Mouse (Mus musculus) brain, embryonic 18.5 days (tissue): ENCODE data around the gene Braf.

ENCODE experiments used
- DNase-seq: peaks from one replicate; pipeline ENCODE4 v3.0.0-alpha.2; 2012; ENCODE audit warnings: low read depth, low spot score

Braf gene

DNA sequence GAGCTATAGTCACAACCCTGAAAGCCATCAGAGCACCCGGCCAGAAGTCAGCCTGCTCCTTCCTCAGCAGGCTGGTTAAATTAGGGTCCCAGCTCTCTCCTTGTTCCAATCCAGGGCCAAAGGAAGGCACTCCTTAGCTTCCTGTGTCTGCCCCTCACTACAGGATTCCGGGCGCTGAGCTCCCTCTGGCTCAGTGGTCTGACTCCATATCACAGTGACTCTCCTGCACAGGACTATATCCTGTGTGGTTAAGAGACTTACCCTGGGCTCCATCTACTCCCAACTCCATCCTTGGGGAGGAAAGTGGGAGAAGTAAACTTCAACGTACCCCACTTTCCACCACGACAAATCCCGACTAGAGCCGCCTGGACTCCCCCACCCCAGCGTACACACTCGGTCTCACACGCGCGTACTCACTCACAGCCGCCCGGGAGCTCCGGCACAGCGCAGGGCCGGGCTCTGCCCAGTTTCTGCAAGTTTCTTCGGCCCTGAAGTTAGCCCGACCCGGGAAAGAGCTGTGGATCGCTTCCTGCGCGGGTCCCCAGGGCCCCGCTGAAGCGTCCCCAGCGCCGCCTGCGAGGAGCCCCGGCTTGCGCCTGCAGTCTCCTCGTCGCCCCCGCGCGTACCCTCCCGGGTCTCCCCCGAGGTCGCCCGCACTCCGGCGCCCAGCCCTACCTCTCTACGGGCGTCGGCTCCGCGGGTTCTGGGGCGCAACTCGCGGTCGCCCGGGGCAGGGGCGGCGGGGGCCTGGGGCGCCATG lies 168.2 kb downstream of the Braf start:
- DNase-seq: no peak

DNA sequence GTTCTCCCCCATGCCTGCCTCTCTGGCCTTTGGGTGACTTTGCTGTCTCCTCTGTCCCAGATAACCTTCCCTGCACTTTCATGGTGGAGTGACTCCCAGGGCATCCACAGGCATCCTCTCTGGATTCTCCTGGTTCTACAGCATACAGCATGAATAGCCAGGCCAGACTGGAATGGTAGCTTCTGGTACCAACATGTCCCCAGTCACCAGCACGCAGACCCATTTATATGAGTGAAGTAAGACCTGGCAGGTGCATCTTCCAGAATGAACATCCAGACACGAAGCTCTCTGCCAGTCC lies 169.7 kb downstream of the Braf start:
- no peak for DNase-seq

DNA sequence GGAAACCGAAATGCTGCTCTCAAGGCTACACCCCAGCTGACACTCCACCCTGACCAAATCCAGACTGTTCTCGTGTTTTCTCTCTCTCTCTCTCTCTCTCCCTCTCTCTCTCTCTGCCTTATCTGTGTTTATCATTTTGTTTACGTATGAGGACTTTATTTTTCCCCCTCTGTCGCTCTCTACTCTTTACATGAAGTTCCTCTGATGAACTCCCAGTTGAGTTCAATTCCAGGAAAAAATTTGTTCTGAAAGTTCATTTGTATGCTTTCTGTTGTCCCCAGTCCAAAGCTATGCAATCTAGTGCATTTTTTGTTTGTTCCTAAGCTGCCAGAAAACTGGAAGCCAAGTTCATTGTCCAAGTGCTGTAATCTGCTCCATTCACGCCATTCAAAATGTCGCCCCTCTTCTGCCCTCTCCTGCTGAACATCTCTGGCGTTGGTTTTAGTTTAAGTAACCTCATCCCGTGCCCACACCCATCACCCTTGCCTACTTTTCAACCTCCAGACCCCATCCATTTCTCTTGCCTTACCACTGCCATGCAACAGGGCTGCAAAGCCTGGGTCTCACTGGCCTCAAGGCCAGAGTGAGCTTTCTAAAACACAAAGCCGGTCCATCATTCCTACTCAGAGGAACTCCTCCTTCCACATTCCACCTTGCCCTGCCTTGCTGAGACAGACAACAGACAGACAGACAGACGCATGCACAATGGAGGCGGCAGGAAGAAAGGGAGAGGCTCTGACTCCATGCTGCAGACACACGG lies 170.2 kb downstream of the Braf start:
- no peak for DNase-seq
